Mouse (Mus musculus): ENCODE data around the gene Olfr652. TPM values are rescaled to one million over a fixed set of nuclear protein-coding genes. Genes with fewer than 3 reads are reported as not detected.

Gene Olfr652
- not detected in 2 replicates for total RNA-seq (2017)

DNA sequence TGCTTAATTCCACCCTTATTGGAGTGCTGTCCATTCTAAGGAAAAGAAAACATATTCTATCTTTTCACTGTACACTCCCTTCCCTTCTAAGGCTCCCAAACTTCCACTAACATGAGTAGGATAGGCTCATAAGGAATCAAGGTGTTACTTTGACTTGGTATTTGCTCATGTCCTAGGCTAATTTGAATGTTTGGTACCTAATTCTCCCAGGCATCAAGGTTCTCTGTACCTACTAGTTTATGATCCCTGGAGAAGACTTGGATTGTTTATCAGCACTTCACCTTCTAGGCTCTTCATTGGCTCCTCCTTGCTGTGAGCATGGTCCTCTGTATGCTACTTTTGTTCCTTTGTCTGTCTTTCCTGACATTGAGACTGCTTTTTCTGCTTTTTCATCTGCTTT, at the start of gene Olfr652:
Gene Olfr652, plus strand, starts transcription at position 301 of the 400 bp plus-strand sequence.
- no peak for ATAC-seq (replicated peaks; ENCODE audit: low read depth, poor library complexity, severe bottlenecking)

DNA sequence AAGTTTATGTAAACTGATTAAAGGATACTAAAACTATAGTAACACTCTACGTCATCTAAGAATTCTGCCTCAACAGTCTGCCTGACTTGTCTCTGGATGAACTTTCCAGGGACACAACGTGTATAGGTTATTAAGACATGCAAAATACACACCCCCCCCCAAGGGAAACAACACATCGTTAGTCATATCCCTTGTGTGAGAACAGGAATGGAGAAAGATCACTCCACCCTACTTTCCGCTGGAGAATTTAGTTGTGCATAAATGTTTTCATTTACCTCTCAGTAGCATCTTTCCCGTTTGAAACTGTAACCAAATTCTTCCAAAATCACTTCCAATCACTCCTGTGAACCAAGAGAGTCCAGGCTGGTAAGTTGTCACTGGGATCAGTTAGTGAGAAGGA, 10.9 kb upstream of the Olfr652 start, which contains the start of gene Olfr651:
Gene Olfr651, plus strand, starts transcription at position 301 of the 400 bp plus-strand sequence.
- no peak for ATAC-seq (replicated peaks; ENCODE audit: low read depth, poor library complexity, severe bottlenecking)

DNA sequence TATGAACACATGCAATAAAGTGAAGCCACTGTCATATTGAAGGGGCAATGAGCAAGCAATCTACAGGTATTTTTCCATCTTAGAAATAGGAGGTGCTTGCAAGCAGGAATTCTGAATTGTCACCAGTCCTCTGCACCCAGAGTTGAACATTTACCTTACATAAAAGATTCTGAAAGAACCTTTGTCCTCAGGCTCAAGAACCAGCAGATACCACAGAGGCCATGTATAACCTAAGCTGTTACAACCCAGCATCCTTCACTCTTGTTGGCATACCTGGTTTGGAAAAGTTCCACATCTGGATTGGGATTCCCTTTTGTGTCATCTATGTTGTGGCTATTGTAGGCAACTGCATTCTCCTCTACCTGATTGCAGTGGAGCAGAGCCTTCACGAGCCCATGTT, 8.0 kb upstream of the Olfr652 start:
- no peak for ATAC-seq (replicated peaks; ENCODE audit: low read depth, poor library complexity, severe bottlenecking)

DNA sequence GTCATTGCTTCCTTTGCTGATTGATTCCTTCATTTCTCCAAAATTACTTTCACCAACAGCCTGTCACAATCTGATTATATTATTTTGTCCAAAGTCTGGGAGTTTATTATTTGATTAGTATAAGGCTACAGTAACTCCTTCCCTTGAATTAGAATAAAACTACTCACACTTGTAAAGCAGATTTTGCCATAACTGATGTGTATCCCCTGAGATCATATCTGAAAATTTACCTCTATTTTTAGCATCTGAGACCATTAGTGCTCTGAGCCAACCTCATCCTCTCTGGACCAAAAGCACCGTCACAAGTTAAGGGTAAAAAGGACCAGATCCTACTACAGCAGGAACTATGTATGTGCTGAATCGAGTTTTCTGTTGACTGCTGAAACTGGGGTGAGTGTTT, 16.3 kb downstream of the Olfr652 start, which contains the start of gene Olfr653:
Gene Olfr653, plus strand, starts transcription at position 301 of the 400 bp plus-strand sequence.
- ATAC-seq (replicated peaks; ENCODE audit: low read depth, poor library complexity, severe bottlenecking): no peak

DNA sequence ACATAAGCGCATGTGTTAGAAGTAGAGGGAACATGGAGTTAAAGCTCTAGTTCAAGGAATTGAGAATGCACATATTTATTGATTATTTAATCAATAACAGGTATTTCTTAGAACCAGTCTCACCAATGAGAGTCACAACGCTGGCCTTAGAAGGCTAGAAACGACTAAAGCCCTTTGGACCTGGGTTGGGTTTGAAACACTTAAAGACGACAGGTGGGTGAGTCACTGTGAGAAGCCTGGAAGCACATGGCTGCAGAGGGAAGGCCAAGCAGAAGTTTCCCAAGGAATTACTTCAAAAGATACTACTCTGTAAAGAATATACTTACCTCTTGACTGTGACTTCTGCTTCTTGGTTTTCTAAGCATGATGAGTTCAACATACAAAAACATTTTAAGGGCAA, 20.1 kb downstream of the Olfr652 start:
- ATAC-seq (replicated peaks; ENCODE audit: low read depth, poor library complexity, severe bottlenecking): no peak

DNA sequence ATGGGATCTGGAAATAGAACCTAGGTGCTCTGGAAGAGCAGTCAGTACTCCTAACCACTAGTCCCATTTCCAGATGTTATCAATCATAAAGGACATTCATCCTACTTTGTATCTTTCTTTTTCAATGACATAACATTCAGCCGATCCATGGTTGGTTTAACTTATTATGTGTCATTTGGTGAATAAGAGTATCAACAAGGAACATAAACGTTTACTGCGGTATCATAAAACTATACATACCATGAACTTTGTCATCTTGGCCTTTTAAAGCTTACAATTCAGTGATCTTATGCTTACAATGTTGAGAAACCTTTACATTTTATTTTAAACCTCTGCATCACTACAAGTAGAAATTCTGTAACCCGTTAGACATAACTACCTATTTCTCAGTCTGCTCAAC, 20.7 kb downstream of the Olfr652 start:
- no peak for ATAC-seq (replicated peaks; ENCODE audit: low read depth, poor library complexity, severe bottlenecking)

DNA sequence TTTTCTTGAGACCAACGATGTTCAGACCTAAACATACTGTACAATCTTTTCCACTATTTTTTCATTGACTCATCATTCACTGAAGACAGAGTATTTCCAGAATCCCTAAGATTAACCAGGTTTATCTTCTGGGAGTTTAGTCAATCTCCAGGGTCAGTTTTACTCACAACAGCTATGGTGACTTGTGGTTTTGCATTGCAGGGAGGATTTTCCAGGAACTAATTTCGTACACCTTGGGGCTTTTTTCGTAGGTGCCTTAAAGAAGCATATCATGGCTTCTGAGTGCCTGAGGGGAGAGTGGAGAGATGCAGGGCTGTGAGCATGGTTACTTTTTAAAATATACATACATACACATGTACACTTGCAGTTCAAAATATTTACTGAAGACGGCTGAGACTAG, 26.0 kb downstream of the Olfr652 start, which contains the start of gene Olfr654:
Gene Olfr654, plus strand, starts transcription at position 301 of the 400 bp plus-strand sequence.
- ATAC-seq (replicated peaks; ENCODE audit: low read depth, poor library complexity, severe bottlenecking): no peak

DNA sequence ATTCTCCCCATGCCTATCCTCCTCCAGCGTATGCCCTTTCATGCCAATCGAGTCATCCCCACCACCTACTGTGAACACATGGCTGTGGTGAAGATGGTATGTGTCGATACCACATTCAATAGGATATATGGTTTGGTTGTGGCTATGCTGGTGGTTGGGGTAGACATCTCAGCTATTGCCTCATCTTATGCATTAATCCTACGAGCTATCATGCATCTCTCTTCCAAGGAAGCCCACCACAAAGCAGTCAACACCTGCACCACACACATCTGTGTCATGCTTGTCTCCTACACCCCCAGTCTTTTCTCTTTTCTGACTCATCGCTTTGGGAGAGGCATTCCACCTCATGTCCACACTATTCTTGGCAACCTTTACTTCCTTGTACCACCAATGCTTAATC, 27.6 kb downstream of the Olfr652 start:
- no peak for ATAC-seq (replicated peaks; ENCODE audit: low read depth, poor library complexity, severe bottlenecking)

DNA sequence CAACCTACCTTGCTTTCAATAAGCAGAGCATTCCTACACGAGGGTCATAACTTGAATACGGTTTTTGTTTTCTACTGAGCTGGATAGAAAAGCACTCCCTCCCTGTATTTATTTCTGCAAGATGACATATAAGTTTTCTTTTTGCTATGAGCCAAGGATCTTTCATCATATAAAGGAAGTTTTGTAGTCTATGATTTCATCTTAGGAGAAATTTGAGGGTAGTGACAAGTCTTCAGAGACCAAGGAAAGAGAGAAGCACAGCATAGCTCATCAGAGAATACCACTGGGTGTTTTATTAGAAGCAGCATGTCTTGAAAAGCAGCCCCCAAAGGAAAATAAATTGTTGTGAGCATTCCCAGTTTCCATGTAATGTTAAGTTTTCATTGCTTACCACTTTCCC, 41.0 kb downstream of the Olfr652 start, which contains the start of gene Olfr655:
Gene Olfr655, minus strand, starts transcription at position 101 of the 400 bp plus-strand sequence.
- ATAC-seq (replicated peaks; ENCODE audit: low read depth, poor library complexity, severe bottlenecking): no peak

DNA sequence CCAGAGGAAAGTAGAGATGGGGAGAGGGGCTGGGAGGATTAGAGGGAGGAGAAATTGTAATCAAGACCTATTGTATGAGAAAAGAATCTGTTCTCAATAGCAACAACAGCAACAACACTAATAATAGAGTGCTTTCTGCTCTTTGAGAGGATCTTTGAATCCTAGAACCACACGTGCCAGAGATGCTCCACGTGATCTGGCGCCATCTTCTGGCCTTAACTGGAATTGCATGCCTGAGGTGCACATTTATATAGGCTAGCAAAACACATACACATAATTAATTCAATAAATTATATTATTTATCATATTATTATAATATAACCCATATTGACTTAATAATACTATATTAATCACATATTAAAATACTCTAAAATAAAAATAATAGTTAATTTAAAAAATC, 42.5 kb downstream of the Olfr652 start:
- ATAC-seq (replicated peaks; ENCODE audit: low read depth, poor library complexity, severe bottlenecking): peak; percentile 96

DNA sequence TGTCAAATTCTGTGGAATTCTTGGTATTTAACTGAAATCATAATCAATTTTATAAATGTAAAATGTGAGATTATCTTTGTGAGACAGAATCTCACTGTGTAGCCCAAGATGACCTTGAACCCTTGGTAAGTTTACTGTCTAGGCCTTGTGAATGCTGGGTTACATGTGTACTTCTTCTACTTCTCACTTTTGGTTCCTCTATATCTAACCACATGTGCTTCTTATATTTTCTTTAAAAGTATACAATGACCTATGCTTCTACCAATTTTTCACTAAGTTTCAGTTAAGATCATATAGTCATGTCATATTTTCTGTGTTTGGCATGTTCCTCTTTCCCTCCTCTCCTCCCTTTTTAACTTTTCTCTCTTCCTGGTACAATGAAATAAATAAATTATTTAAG, 44.0 kb downstream of the Olfr652 start:
- peak; percentile 87 for ATAC-seq (replicated peaks; ENCODE audit: low read depth, poor library complexity, severe bottlenecking)

DNA sequence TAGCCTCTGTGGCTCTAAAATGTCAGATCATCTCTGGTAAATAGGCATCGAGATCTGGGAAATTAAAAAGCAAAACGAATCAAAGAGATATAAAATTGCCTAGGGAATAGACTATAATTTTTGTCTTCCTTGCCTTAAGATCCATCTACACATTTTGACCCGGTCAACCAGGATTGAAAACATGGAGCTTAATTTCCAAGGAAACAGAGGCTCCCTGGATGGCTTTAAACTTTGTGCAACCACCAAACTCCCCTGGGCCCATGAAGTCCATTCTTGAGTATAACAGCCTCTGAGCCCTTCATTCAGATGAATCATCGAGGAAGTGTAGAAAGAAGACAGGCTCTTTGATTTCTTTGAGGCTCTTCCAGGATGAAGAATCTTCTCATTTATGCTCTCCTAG, 53.0 kb downstream of the Olfr652 start, which contains the start of gene Olfr656:
Gene Olfr656, plus strand, starts transcription at position 301 of the 400 bp plus-strand sequence.
- no peak for ATAC-seq (replicated peaks; ENCODE audit: low read depth, poor library complexity, severe bottlenecking)

Other genes starting within 250 kb of the Olfr652 start
- gene Trim12a, start 245.4 kb upstream of the Olfr652 start, total RNA-seq (2017): 62.4 and 67.9 TPM in 2 replicates
- gene Trim34b, start 231.4 kb upstream of the Olfr652 start, total RNA-seq (2017): 0.58 and 3.4 TPM in 2 replicates
- 25.4 and 31.8 TPM in 2 replicates for gene Trim12c, start 207.5 kb upstream of the Olfr652 start, total RNA-seq (2017)
- 0.53 and 1.6 TPM in 2 replicates for gene Trim30b, start 191.0 kb upstream of the Olfr652 start, total RNA-seq (2017)
- 0.27 and 1.5 TPM in 2 replicates for gene Trim30c, start 160.1 kb upstream of the Olfr652 start, total RNA-seq (2017)
- 35.5 and 36.2 TPM in 2 replicates for gene Trim30a, start 95.7 kb upstream of the Olfr652 start, total RNA-seq (2017)
- gene Trim30d, start 53.1 kb upstream of the Olfr652 start, total RNA-seq (2017): 12.2 and 12.4 TPM in 2 replicates
- not detected in 2 replicates for gene Olfr651, start 10.8 kb upstream of the Olfr652 start, total RNA-seq (2017)
- gene Olfr653, start 16.4 kb downstream of the Olfr652 start, total RNA-seq (2017): not detected in 2 replicates
- not detected in 2 replicates for gene Olfr654, start 26.1 kb downstream of the Olfr652 start, total RNA-seq (2017)
- gene Olfr655, start 40.9 kb downstream of the Olfr652 start, total RNA-seq (2017): not detected in 2 replicates
- not detected in 2 replicates for gene Olfr656, start 53.1 kb downstream of the Olfr652 start, total RNA-seq (2017)
- gene Olfr657, start 63.9 kb downstream of the Olfr652 start, total RNA-seq (2017): not detected in 2 replicates
- gene Olfr658, start 86.4 kb downstream of the Olfr652 start, total RNA-seq (2017): 0.18 and 0.39 TPM in 2 replicates
- gene Olfr659, start 105.9 kb downstream of the Olfr652 start, total RNA-seq (2017): not detected in 2 replicates
- gene Olfr661, start 125.6 kb downstream of the Olfr652 start, total RNA-seq (2017): not detected in 2 replicates
- not detected in 2 replicates for gene Usp17le, start 216.6 kb downstream of the Olfr652 start, total RNA-seq (2017)